Mouse (Mus musculus) cortical plate, adult 2 months (tissue): ENCODE results near the gene Asb18.
A peak's percentile ranks its signal among the peaks of the same experiment; 100 is the strongest.

Experiments
- CTCF ChIP-seq: fragments of 200-500 bp; IDR thresholded peaks from 2 replicates; pipeline ENCODE4 v1.5.1; 2011; ENCODE audit warnings: mild to moderate bottlenecking, control low read depth, low read length; ENCODE audit not compliant: insufficient read depth; ENCODE audit errors: extremely low read depth
- POLR2A ChIP-seq: fragments of 200-500 bp; IDR thresholded peaks from 2 replicates; pipeline ENCODE4 v1.6.1; 2011; ENCODE audit warnings: mild to moderate bottlenecking, low read length, control low read depth; ENCODE audit not compliant: insufficient read depth; ENCODE audit errors: extremely low read depth

- peak; percentile 77 for TF ChIP-seq CTCF
- no peak for TF ChIP-seq POLR2A
Measured at GRCm38 (mm10) chr1:89943202-89943601, 71.3 kb downstream of the Asb18 start.
